Mouse (Mus musculus): ENCODE data around the gene Bet1l. TPM values are rescaled to one million over a fixed set of nuclear protein-coding genes. Genes with fewer than 3 reads are reported as not detected.
A peak's percentile ranks its signal among the peaks of the same experiment; 100 is the strongest.
"Not testable (repeated sequence)": the region's sequence is repeated elsewhere in the genome, so short reads cannot be mapped to it uniquely, and the experiment has no call there.

Bet1l gene
- polyA plus RNA-seq, 1 experiment = 17.1 TPM

- peaks cover 32% of the 10 kb centered on the region for H3K36me3 ChIP-seq (ENCODE audit: control insufficient read depth, insufficient read depth, low read length)
These were observed 41.7 kb upstream of the Bet1l start for GRCm38 (mm10) chr7:140899121-140899520.

GRCm38 (mm10) chr7:140897863-140898262 lies 40.5 kb upstream of the Bet1l start:
- H3K4me3 ChIP-seq (ENCODE audit: low read depth, low read length) = no peak overlapping the region
- TF ChIP-seq CTCF (IDR thresholded peaks at IDR 0.05; ENCODE audit: extremely low read depth, insufficient read length, insufficient replicate concordance, low read depth, low read length) = no peak
- no peak for TF ChIP-seq POLR2A (IDR thresholded peaks at IDR 0.05; ENCODE audit: low read depth, low read length)
- no peak overlapping the region for H3K27ac ChIP-seq (ENCODE audit: insufficient read depth, low read depth, low read length)
- no peaks in the 10 kb centered on the region for H3K27me3 ChIP-seq (ENCODE audit: control insufficient read depth, insufficient read depth, low read length)
- H3K36me3 ChIP-seq (ENCODE audit: control insufficient read depth, insufficient read depth, low read length) = peaks cover 37% of the 10 kb centered on the region
- WGBS = 90% methylated on average over 7 of the region's 7 CpGs
- no peaks in the 10 kb centered on the region for H3K4me1 ChIP-seq (ENCODE audit: control insufficient read depth, insufficient read depth, insufficient read length, low read length)

More at GRCm38 (mm10) chr7:140899121-140899520, 41.7 kb upstream of the Bet1l start:
- TF ChIP-seq CTCF (IDR thresholded peaks at IDR 0.05; ENCODE audit: extremely low read depth, insufficient read length, insufficient replicate concordance, low read depth, low read length) = no peak
- TF ChIP-seq POLR2A (IDR thresholded peaks at IDR 0.05; ENCODE audit: low read depth, low read length) = no peak
- Histone ChIP-seq H3K4me3 (ENCODE audit: low read depth, low read length) (no peak overlapping the region), H3K27ac (ENCODE audit: insufficient read depth, low read depth, low read length) (no peak overlapping the region), H3K4me1 (ENCODE audit: control insufficient read depth, insufficient read depth, insufficient read length, low read length) (no peaks in the 10 kb centered on the region), H3K27me3 (ENCODE audit: control insufficient read depth, insufficient read depth, low read length) (no peaks in the 10 kb centered on the region)
- 83% methylated on average over 3 of the region's 3 CpGs for WGBS

- Histone ChIP-seq H3K4me3 (ENCODE audit: low read depth, low read length) (no peak overlapping the region), H3K36me3 (ENCODE audit: control insufficient read depth, insufficient read depth, low read length) (peaks cover 56% of the 10 kb centered on the region), H3K27ac (ENCODE audit: insufficient read depth, low read depth, low read length) (no peak overlapping the region), H3K27me3 (ENCODE audit: control insufficient read depth, insufficient read depth, low read length) (no peaks in the 10 kb centered on the region), H3K4me1 (ENCODE audit: control insufficient read depth, insufficient read depth, insufficient read length, low read length) (no peaks in the 10 kb centered on the region)
- no peak for TF ChIP-seq POLR2A (IDR thresholded peaks at IDR 0.05; ENCODE audit: low read depth, low read length)
- no peak for TF ChIP-seq CTCF (IDR thresholded peaks at IDR 0.05; ENCODE audit: extremely low read depth, insufficient read length, insufficient replicate concordance, low read depth, low read length)
- 85% methylated on average over 3 of the region's 3 CpGs for WGBS
These were observed 37.2 kb upstream of the Bet1l start for GRCm38 (mm10) chr7:140894611-140895010.

- H3K4me3 ChIP-seq (ENCODE audit: low read depth, low read length) = no peak overlapping the region
- TF ChIP-seq POLR2A (IDR thresholded peaks at IDR 0.05; ENCODE audit: low read depth, low read length) = no peak
- TF ChIP-seq CTCF (IDR thresholded peaks at IDR 0.05; ENCODE audit: extremely low read depth, insufficient read length, insufficient replicate concordance, low read depth, low read length) = no peak
- peaks cover 61% of the 10 kb centered on the region for H3K36me3 ChIP-seq (ENCODE audit: control insufficient read depth, insufficient read depth, low read length)
- no peaks in the 10 kb centered on the region for H3K27me3 ChIP-seq (ENCODE audit: control insufficient read depth, insufficient read depth, low read length)
- H3K27ac ChIP-seq (ENCODE audit: insufficient read depth, low read depth, low read length) = no peak overlapping the region
- H3K4me1 ChIP-seq (ENCODE audit: control insufficient read depth, insufficient read depth, insufficient read length, low read length) = no peaks in the 10 kb centered on the region
- 94% methylated on average over 7 of the region's 7 CpGs for WGBS
These were observed 36.7 kb upstream of the Bet1l start for GRCm38 (mm10) chr7:140894031-140894430.

- H3K4me1 ChIP-seq (ENCODE audit: control insufficient read depth, insufficient read depth, insufficient read length, low read length); H3K27ac ChIP-seq (ENCODE audit: insufficient read depth, low read depth, low read length); H3K4me3 ChIP-seq (ENCODE audit: low read depth, low read length); H3K27me3 ChIP-seq (ENCODE audit: control insufficient read depth, insufficient read depth, low read length): not testable (repeated sequence)
- WGBS = 95% methylated on average over 16 of the region's 16 CpGs
- H3K36me3 ChIP-seq (ENCODE audit: control insufficient read depth, insufficient read depth, low read length) = peaks cover 64% of the 10 kb centered on the region
These were observed 33.3 kb upstream of the Bet1l start for GRCm38 (mm10) chr7:140890636-140891035.

GRCm38 (mm10) chr7:140882469-140882803 lies 25.1 kb upstream of the Bet1l start:
- Histone ChIP-seq H3K4me1 (ENCODE audit: control insufficient read depth, insufficient read depth, insufficient read length, low read length) (peaks cover 2% of the 10 kb centered on the region; the same call in 1 of the 2 replicates), H3K4me3 (ENCODE audit: low read depth, low read length) (peak overlapping the region; percentile 98), H3K36me3 (ENCODE audit: control insufficient read depth, insufficient read depth, low read length) (peaks cover 16% of the 10 kb centered on the region), H3K27me3 (ENCODE audit: control insufficient read depth, insufficient read depth, low read length) (no peaks in the 10 kb centered on the region), H3K27ac (ENCODE audit: insufficient read depth, low read depth, low read length) (0 out of 2 replicates have a peak overlapping the region, but pooled peaks have one; percentile 4)
- under 1% methylated on average over 12 of the region's 12 CpGs for WGBS
- no peak for TF ChIP-seq CTCF (IDR thresholded peaks at IDR 0.05; ENCODE audit: extremely low read depth, insufficient read length, insufficient replicate concordance, low read depth, low read length)
- TF ChIP-seq POLR2A (IDR thresholded peaks at IDR 0.05; ENCODE audit: low read depth, low read length) = no peak

GRCm38 (mm10) chr7:140881696-140882468 lies 24.5 kb upstream of the Bet1l start, which contains the start of the genes Psmd13 and Sirt3:
TSS of gene Psmd13 (plus strand) at chr7:140881968.
TSS of gene Sirt3 (minus strand) at chr7:140882309.
- WGBS = under 1% methylated on average over 59 of the region's 59 CpGs
- Histone ChIP-seq H3K4me3 (ENCODE audit: low read depth, low read length) (peak within 1 kb of the TSS; percentile 98), H3K4me1 (ENCODE audit: control insufficient read depth, insufficient read depth, insufficient read length, low read length) (peaks cover 2% of the 10 kb centered on the region; the same call in 1 of the 2 replicates), H3K27me3 (ENCODE audit: control insufficient read depth, insufficient read depth, low read length) (no peaks in the 10 kb centered on the region), H3K27ac (ENCODE audit: insufficient read depth, low read depth, low read length) (peak within 1 kb of the TSS; percentile 97), H3K36me3 (ENCODE audit: control insufficient read depth, insufficient read depth, low read length) (peaks cover 12% of the 10 kb centered on the region)
- peak; percentile 19; the same call in 1 of the 2 replicates for TF ChIP-seq CTCF (IDR thresholded peaks at IDR 0.05; ENCODE audit: extremely low read depth, insufficient read length, insufficient replicate concordance, low read depth, low read length)
- peak; percentile 34; the same call in 1 of the 2 replicates for TF ChIP-seq POLR2A (IDR thresholded peaks at IDR 0.05; ENCODE audit: low read depth, low read length)

All from small intestine, adult 2 months (tissue).